Mouse (Mus musculus) frontal cortex, postnatal 25 days (tissue): ENCODE results near the gene Pdzrn4.

ENCODE experiments used
- DNase-seq, 2 experiments: peaks; one replicate each; pipeline ENCODE4 v3.0.0; 2022; ENCODE audit warnings: low spot score in 2 of 2

The Pdzrn4 gene

DNA sequence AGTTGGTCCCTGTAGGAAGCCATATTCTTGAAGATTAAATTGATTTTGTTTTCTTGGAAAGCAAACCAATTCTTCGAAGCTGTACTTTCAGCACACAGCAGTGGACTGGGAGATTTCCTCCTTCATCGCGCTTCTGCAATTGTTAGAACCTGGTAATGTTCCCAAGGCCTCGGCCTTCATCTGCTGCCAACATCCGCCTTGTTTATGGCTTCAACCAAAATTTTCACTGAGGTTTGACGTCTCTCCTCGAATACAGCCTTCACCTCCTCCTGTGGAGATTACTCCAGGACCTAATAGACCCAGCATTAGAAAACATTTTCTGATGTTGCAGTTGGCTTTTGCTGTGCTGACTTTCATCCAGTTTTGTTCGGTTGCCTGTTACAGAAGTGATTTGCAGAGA is 307.5 kb downstream of the Pdzrn4 start:
- no peak for DNase-seq

DNA sequence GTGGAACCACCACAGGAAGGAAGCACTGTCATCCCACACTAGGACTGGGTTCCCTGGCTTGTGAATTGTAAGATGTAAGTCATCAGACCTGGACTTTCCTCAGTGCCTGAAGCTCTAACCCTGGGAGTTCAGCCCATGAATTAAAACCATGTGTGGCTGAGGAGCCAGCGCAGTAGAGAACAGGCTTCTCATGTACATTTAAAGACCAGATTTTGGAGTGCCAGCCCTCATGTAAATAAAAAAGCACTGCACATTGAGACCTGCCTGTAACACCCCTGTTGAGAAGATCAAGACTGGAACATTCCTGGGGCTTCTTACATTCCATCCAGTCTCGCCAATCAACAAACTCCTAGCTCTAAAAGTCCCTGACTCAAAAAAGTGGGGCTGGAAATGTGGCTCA is 342.0 kb downstream of the Pdzrn4 start:
- no peak for DNase-seq

DNA sequence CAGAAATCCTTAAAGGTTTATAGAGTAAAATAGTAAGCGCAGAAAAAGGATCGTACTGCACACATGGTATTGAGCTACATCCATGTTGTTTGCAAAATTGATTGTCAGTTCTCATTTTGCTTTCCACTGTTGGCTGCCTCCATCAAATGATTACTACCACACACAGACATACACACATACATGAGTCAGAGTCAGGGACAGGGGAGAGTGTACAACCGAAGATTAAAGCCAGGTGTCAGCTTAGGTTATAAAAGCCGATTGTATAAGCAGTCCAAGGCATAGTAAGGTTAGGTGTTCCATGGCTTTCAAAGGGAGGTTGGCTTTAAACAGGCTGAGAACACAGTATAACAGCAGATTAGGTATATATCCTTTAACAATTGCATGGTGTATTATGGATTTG is 343.2 kb downstream of the Pdzrn4 start:
- no peak for DNase-seq

DNA sequence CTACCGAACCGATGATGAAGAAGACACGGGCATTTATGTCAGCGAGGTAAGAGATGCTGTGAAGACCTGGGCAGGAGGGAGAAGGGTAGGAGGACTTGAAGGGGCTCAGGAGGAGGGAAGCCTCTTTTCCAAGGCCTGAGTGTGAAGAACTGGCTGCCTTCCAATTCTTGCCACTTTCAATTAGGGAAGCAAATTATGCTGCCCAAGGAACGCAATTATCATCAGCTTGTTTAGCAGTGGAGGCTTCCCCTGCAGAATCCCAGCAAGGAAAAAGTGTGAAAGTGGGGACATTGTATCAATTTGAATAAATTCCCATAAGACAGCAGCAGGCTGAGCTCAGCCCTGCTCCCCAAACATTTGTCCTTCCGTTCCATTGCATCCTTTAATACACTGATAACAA is 346.9 kb downstream of the Pdzrn4 start:
- no peak for DNase-seq

- DNase-seq = no peak
Observed at GRCm38 (mm10) chr15:92746081-92746480, 349.4 kb downstream of the Pdzrn4 start.

DNA sequence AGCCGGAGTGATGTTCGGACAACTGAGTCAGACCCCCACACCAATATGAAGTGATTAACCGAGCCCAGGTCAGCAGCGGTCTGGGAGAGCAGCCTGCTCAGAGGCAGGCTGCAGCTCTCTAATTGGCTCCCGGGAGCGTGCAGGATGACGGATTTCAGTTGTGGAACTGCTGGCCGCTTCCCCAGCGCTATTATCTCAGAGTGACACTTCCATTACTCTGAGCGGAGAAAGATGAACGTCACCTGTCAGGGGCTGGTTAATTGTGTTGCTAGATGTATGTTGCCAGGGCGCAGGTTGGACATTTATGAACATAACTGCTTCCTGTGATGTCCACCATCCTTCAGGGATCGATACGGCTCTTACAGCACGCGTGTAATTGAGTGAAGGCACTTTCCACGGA is 355.5 kb downstream of the Pdzrn4 start:
- no peak for DNase-seq

DNA sequence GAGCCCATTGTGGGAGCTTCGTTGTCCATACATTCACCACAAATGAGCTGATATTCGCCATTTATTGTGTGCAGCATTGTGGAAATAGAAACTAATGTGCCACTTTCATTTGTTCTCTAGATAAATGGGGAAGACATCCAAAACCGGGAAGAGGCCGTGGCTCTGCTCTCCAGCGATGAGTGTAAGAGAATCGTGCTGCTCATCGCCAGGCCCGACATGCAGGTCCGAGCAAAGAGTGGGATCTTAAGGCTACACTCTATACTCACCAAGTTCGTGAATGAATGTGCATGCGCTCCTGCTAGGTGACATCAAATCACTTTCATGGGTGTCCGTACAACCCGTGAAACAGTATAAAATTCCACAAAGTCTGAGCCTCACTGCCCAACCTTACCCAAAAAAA is 355.9 kb downstream of the Pdzrn4 start:
- no peak for DNase-seq

DNA sequence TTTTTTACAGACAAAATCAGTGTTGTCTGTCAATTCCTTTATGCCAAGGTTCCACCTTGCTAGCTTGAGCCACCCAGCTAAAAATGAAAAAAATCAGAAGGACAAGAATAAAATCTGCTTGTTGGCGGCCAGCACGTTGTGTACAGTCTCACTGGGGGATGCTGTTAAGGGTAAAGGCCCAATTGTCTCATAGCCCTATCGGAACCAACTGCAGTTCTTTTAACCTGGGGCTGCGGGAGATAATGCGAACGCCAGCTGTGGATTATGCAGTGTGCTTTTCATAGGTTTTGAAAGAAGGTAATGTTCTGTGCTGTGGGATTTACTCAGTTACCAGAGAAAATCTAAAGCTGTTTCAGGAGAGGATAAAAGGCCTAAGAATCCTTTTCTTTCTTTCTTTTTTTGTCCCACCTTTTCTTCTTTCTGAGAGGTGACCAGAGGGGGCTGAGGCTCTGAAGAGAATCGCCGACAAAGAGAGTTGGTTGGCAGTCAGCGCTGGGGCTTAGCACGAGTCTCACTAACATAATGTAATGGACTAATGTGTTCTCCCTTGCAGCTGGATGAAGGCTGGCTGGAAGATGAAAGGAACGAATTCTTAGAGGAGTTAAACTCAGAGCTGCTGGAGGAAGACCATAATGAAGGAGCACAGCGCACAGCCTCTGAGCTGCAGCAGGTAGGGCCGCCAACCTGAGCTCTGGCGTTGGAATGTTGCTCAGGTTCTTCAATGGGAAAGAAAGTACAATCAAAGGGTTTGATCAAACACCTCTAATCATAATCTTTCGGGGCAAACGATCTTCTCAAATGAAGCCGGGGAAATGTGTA is 360.6 kb downstream of the Pdzrn4 start:
- DNase-seq = no peak

- no peak for DNase-seq
Observed at GRCm38 (mm10) chr15:92759001-92759400, 362.3 kb downstream of the Pdzrn4 start.

- no peak for DNase-seq
Observed at GRCm38 (mm10) chr15:92763303-92763702, 366.6 kb downstream of the Pdzrn4 start.

DNA sequence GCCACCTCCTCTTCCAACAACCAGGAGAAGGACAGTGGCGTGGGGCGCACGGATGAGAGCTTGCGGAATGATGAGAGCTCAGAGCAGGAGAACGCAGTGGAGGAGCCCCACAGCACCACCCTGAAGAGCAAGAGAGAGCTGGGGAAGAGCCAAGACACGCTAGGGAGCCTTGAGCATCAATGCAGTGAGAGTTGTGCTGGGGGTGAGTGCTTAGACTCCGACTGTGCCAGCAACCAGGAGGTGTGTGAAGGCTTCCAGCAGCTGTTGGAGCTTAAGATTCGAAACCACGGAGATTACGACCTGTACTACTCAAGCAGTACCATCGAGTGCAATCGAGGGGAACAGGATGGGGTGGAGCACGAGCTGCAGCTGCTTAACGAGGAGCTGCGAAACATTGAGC is 372.9 kb downstream of the Pdzrn4 start:
- DNase-seq = no peak

GRCm38 (mm10) chr15:92788036-92788435 is 391.4 kb downstream of the Pdzrn4 start:
- DNase-seq = no peak

- DNase-seq = no peak
Observed at GRCm38 (mm10) chr15:92794275-92794674, 397.6 kb downstream of the Pdzrn4 start.

DNA sequence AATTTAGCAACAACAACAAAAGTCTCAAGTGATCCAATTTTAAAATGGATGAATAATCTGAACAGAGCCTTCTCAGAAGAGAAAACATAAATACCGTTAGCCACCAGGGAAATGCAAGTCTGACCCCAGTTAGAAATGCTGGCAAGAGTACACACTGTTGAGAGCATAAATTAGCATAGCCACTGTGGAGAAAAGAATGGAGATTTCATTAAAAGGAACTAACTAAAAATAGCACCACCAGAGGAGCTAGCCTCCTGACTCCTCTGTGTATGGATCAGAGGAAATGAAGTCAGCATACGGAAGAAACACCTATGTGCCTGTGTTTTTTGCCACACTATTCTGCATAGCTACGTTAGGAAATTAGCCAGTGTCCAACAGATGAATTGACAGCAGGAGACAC is 409.3 kb downstream of the Pdzrn4 start:
- no peak for DNase-seq

- DNase-seq = no peak
Observed at GRCm38 (mm10) chr15:92806352-92806751, 409.7 kb downstream of the Pdzrn4 start.
